Mouse (Mus musculus) brain, adult 2 months (tissue): ENCODE results near the gene Lrsam1.

Experiments used
- DNase-seq: peaks from one replicate; pipeline ENCODE4 v3.0.0; 2011; ENCODE audit warnings: low read depth, low spot score

Lrsam1 gene

DNA sequence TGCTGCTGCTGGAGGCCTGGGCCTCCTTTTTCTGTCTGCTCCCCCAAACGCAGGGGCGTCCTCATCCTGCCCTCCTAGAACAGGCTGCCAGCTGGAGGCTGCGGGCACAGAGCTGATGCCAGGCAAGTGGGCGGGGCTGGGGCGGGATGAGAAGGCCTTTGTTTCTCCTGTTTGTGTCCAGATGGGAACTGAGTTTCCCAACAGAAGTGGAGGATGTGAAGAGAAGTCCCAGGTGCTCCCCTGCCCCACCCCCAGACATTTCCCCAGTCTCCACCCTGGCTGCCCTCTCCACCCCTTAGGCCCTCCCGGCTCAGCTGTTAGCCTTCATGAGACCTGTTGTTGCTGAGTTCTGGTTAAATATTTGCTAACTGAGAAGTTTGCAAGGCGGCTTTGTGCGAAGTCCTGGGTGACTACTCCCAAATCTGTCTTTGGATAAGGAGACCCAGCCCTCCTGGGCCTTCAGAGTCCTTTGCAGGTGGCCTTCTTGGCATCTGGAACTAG lies 65.8 kb downstream of the Lrsam1 start:
- DNase-seq = peak; percentile 83

DNA sequence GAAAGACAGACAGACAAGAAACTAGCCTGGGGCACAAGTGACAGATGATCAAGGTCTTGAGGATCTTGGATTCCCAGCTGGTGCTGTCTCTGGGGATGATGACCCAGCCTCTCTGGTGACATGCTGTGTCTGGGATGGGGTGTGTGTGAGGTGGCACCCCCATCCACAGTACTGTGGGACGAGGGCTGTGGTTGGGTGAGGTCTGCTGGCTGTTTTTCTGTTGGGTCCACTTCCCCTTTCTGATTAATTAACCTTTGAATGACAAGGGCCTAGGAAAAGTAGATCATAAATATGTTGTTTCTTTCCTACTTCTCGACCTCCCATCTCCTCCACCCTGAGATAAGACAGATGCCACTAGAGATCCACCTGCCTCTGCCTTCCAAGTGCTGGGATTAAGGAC lies 67.3 kb downstream of the Lrsam1 start:
- no peak for DNase-seq

DNA sequence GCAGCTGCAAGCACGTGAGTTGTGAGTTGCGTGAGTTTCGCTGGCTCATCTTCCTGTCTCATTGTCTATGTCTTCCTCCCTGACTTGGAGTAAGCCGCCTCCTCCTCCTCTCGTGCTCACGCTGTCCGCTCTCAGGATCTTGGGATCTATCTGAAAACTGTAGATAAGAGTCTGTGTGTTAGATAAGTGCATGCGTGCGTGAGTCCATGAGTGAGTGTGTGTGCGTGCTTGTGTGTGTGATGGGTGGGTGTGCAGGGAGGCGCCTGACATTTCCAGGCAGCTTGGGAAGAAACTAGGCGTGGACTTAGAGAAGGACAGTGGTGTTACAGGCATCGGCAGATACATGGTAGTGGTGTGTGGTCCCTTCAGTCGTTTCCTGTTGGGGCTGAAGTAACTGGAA lies 68.9 kb downstream of the Lrsam1 start:
- DNase-seq = no peak

DNA sequence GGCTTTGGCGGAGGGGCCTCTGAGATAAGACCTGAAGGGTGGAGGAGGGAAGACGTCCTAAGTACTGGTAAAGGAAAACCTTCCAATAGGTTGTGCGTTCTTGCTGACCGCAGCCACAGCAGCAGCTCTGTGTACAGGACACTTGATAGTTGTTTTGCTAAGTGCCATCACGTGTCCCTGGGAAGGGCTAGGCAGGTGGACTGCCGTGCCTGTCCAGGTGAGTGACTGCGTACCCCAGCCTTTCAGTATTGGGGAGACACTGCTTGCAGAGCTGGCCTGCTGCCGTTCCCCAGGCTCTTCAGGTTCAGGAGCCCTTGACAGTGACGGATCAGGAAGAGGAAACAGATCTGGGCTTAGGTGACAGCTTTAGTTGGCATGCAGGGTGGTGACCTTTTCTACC lies 70.1 kb downstream of the Lrsam1 start:
- no peak for DNase-seq

DNA sequence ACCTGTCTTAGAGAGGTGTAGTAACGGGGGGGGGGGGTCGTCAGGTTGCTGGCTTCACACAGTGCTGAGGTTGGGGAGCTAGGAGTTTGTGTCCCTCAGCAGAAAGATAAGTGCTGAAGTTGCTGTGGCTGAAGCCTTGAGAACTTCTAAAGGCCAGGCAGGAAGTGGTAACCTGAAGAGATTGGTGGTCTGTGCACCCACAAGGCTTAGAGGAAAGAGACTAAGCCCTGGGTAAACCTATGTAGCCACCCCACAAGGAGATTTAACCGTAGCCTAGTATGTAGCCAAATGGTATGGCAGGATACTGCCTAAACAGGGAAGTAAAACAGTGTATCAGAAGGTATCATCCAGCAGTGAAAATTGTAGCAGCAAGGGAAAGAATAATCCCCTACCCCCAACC lies 71.1 kb downstream of the Lrsam1 start:
- no peak for DNase-seq

DNA sequence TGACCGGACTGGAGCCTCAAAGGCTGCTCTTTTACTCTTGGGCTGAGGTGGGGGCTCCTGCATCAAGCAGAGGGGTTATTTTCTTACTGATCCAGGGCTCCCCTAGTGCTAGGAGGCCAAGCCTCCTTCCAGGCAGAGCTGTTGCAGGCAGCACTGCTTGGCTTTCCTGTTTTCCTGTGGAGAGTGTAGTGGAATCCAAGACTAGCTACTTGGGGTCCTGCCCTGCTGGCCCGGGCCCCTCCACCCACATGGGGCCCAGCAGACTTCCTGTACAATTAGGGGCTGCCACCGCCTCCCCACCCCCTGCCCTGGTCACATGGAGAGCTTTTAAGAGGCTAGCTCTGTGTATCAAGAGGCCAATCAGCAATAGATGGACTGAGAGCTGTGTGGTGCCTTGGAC lies 72.9 kb downstream of the Lrsam1 start:
- DNase-seq = no peak

DNA sequence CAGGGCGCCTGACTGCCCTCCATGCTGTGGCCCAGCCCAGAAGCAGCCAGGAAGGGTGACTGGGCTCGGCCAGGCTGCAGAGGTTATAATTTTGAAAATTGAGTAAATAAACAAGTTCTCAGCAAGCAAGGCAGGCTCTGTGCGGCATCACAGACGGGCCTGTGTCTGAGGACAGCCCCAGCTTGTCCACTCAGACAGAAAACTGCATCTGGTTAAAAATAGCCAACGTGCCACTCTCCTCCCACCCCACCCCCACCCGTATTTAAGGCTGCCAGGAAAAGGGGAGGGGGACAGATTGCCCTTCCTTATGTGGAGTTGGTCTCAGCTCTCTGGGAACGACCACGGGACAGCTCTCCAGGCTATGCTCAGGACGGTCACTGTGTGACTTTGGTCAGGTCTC lies 73.4 kb downstream of the Lrsam1 start:
- no peak for DNase-seq

DNA sequence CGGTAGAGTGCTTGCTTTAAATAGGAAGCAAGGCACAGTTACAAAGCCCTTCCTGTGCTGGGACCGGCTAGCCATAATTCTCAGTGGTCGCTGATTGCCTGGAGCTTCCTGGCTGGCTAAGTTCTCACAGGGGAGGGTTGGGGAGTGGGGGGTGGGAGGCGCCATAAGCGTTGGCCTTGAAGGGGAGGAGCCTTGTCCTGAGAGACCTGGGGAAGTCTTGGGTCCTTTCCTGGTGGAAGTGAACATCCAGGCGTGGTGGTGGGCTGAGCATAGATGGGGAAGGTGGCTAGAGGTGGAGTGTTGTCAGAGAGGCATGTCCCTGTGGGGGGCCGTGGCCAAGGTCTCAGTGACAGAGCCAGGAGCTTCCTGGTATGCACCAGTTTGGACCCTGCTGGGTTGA lies 76.7 kb downstream of the Lrsam1 start:
- DNase-seq = no peak

DNA sequence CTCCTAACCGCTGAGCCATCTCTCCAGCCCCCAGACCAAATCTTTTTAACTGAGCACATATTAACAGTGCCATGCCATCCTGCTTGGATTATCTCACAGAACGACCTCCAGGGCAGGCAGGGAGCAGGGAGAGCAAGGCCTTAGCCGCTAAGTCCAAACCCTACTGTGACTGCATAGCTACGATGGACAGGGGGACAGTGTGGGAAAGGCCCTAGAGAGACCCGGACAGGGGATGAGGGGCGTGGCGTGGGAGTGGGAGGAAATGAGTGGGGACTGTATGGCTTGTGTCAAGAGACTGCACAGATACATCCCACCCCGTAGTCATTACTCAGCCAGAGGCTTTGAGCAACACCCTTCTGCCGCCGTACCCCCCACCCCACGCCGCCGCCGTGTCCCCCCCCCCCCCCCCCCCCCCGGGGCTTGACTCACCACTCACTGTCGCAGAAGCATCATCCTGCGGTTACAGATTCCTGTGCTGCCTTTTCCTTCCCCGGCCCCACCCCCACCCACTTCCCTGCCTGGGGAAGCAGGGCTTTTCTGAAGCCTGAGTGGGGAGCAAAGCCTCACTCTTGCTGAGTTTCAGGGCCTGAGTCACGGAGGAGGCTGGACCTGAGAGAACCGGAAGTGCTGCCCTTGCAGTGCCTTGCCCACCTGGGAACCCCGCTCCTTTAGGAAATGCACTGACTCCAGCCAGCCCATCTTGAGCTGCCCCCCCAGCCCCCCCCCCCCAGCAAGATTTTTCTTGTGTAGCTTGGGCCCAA lies 79.0 kb downstream of the Lrsam1 start:
- DNase-seq = peak; percentile 83

DNA sequence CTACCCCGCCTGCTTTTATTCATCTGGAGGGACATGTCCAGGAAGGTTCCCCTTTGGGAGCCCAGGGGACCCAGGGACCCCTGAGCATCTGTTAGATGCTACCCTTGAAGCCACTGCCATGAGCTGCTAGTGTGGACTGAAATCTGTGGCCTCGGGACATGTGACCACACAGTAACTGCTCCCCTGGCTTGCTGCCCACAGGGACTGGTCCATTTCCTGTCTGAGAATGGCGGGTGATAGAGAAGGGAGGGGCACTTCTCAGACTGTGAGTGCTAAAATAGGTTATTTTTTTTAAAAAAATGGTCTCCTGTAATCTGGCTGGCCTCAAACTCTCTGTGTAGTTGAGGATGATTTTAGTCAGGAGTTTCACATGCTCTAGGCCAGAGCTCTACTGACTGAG lies 79.7 kb downstream of the Lrsam1 start:
- peak; percentile 73 for DNase-seq

DNA sequence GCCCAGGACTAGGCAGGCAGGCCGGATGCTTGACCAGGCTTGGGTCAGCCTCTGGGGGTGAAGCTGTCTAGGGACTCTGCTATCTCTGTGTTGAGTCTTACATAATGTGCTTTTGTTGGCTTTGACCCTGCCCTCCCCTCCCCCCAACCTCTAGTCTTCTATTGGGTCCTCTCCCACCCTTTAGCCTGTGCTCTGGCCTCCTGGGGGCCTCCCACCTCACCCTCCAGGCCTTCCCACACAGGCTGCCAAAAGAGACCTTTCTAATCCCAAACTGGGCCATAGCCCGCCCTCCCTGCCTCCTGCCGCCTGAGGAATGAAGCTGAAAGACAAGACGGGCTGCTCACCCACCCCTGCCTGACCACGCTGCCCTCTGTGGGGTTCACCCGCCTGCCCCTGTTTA lies 80.4 kb downstream of the Lrsam1 start:
- no peak for DNase-seq

DNA sequence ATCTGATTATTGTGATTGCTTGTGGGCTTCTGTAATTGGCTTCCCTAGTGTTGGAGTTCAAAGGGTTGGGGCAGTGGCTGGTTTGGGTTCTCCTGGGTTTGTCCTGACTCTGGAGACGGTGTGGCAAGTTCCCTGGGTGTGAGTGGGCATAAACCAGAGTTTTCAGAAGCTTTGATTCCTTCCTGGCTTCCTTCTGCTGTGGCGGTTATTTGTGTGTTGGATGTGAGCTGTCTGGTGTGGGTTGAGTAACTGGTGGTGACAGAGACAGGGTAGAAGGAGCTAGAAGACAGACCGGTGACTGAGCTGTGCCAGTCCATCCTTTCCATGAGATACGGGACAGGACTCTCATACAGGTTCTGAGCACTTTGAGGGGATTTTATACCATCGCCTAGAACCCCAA lies 81.8 kb downstream of the Lrsam1 start:
- DNase-seq = peak; percentile 52

DNA sequence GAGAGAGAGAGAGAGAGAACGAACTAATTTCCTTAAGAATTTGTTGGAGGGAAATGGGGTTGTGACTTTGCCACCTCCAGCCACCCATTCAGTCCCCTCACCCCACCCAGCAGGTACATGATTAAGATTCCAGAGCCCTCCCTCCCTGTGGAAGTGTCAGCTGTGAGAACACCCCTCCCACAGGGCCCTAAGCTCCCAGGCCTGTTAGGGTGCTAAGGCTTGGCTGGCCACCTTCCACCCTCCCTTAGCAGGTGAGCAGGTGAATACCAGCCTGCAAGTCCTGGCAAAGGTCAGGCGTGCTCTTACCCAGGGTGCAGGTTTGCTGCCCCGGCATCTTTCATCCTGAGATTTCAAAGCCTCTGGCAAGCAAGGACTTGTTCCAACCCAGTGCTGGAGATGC lies 83.0 kb downstream of the Lrsam1 start:
- no peak for DNase-seq

DNA sequence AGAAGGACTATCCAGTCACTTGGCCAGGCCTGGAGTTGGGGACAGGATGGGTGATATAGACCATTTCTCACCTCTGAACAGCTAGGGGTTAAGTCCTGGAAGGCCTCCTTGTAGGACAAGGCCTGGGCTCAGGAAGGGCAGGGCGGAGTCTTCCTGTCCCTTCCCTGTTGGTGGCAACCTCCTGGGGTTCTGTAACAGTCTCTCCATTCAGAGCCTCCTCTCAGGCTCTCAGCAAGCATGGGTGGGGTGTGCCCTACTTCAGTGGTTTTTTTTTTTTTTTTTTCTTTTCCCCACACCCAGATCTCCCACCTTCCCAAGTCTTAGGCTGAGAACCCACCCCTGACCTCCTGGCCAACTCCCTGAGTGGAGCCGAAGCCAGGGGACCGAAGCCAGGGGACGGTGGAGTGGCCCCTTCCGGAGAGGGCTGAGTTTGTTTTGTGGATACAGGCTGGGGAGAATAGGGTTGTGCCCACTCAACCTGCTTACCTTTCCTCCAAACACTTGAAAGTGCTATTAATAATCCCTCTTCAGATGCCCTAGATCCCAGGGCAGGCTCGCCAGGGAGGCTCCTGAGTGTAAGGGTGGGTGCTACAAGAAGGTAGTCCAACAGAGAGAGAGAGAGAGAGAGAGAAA lies 83.5 kb downstream of the Lrsam1 start:
- no peak for DNase-seq

DNA sequence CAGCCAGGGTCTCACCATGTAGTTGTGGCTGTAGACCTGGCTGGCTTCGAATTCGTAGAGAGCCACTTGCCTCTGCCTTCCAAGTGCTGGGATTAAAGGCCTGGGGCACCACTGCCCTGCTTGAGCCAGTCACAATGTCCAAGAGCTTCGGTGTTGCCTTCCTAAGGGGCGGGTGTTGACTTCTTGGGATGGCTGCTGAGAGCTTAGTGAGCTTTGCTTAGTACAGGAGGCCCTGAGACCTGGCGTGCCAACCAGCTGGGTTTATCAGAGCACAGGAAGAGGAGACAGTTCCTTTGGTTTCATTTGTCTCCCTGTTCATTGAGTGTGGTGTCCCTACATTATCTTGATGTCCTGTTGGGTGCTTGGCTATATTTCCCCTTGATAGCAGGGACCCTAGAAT lies 84.1 kb downstream of the Lrsam1 start:
- DNase-seq = no peak

DNA sequence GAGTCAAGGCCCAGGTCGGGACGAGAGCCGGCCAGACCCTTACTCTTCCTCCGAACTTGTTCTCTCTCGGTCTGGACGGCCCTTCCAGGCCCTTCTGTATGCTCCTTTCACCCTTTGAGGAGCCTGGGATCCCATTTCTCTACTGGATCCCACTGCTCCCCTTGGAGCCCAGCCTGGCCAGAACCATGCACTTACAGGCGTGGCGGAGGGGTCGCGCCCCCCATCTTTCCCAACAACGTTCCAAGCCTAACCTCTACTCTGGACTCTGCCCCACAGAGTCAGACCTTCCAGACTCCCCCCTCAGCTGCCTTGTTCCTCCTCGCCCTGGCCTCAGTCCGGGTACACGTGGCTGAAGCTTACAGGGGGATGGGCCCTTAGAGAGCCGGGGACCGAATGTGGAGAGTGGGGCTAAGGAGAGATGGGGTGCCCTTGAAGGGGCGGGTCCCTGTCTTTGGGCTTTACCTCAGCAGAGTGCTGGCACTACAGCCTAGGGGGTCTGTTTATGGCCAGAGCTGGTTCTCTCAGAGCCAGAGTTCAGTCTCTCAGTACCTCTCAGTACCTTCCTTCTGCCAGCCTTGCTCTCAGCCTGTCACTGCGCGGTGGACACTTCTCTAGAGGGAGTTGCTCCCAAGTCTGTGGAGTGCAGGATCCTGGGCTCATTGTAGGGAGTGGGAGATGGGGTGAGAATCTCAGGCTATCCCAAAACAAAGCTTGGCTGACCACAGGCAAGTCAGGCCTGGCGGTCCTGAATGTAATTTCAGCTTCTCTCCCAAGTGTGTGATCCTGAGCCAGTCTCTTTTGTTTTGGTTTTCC lies 84.7 kb downstream of the Lrsam1 start:
- no peak for DNase-seq

DNA sequence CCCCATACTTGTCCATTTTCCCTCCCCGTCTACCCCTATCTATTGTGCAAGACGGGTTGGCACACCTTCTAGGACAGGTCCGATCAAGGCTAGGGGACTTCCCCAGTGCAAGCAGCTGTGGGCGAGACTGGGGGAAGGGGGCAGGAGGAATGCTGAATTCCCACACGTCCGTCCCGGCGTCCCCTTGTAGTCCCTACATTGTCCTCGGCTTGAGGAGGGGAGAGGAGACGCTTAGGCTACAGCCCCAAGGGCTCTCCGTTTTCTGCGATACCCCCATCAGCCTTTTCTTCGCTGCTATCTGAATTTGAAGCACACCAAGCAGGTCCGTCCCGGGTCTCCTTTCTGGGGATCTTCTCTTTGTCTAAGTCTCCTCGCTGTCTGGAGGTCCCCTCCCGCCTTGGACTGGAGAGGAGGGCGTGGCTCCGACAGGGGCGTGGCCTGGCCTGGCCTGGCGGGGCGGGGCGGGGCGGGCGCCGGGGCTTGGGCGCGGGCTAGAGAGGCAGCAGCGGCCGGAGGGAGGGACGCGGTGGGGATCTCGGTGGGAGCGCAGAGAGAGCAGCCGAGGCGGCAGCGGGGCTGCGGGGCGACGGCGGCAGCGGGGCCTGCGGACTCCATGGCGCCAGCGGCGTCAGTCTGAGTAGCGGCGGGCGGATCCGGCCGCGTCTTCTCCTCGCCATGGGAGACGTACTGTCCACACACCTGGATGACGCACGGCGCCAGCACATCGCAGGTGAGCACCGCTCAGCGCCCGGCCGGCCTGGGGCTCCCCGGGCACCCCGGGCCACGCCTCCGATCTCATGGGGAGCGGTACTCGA lies 85.5 kb downstream of the Lrsam1 start, which contains the start of gene Fam129b:
Gene Fam129b (plus strand): TSS at position 440 of the 815 bp plus-strand sequence.
- DNase-seq = peak; percentile 82
